9 mouse cellular contexts compared by ENCODE assay signal in genomic region chr9:4796289-4796645, GRCm38 (mm10). TPM values are rescaled to one million over a fixed set of nuclear protein-coding genes. Genes with fewer than 3 reads are reported as not detected.
A peak's percentile ranks its signal among the peaks of the same experiment; 100 is the strongest.
DNase-seq lines count a peak whose midpoint lies in the region; ATAC-seq and TF ChIP-seq lines count a peak whose summit lies in the region.
"Had no signal": no experiment of that assay in that cellular context is flagged by ENCODE, and none has a peak within 500 bp of the region (broad histone marks: within the 10 kb centered on the region; RNA-seq: fewer than 3 reads in every experiment).

No protein-coding gene starts in this region.

- ATAC-seq in forebrain, embryonic 11.5 days (replicated peaks; ENCODE audit: low FRiP score), result peak; percentile 54; the same call in 1 of the 2 replicates
- no peak; the same call in none of the 2 replicates for ATAC-seq in intestine, embryonic 16.5 days
- no peak; the same call in 1 of the 2 replicates for ATAC-seq in neural tube, embryonic 14.5 days (ENCODE audit: low read depth)

- peak overlapping the region; percentile 74 for H3K4me2 ChIP-seq in forebrain, embryonic 11.5 days (ENCODE audit: low read depth, low read length, severe bottlenecking)
- peak overlapping the region; percentile 90 for H3K4me2 ChIP-seq in intestine, embryonic 16.5 days (ENCODE audit: low read depth, low read length)
- peak overlapping the region; percentile 41 for H3K4me2 ChIP-seq in neural tube, embryonic 14.5 days (ENCODE audit: low read depth, low read length)

- no peak for TF ChIP-seq CTCF in layer of hippocampus, adult 2 months (conservative IDR thresholded peaks at IDR 0.05)

- no peaks in the 10 kb centered on the region for H3K27me3 ChIP-seq in forebrain, embryonic 11.5 days (ENCODE audit: control insufficient read depth, insufficient read depth, low read length)
- no peaks in the 10 kb centered on the region; the same call in 1 of the 2 replicates for H3K27me3 ChIP-seq in intestine, embryonic 16.5 days (replicated peaks; ENCODE audit: control insufficient read depth, insufficient read depth, low read length)
- no peaks in the 10 kb centered on the region for H3K27me3 ChIP-seq in neural tube, embryonic 14.5 days (ENCODE audit: control insufficient read depth, insufficient read depth, low read length)

- H3K9me3 ChIP-seq in forebrain, embryonic 11.5 days (ENCODE audit: control insufficient read depth, low read length), result no peaks in the 10 kb centered on the region
- H3K9me3 ChIP-seq in intestine, embryonic 16.5 days (ENCODE audit: control insufficient read depth, low read length), result no peaks in the 10 kb centered on the region
- no peaks in the 10 kb centered on the region for H3K9me3 ChIP-seq in neural tube, embryonic 14.5 days (ENCODE audit: control insufficient read depth, low read length)

- no peaks in the 10 kb centered on the region for H3K4me1 ChIP-seq in forebrain, embryonic 11.5 days (replicated peaks; ENCODE audit: control insufficient read depth, insufficient read depth, low read length)
- H3K4me1 ChIP-seq in intestine, embryonic 16.5 days (ENCODE audit: control insufficient read depth, insufficient read depth, low read length), result peaks cover 2% of the 10 kb centered on the region; the same call in 1 of the 2 replicates
- no peaks in the 10 kb centered on the region for H3K4me1 ChIP-seq in neural tube, embryonic 14.5 days (ENCODE audit: control insufficient read depth, insufficient read depth, low read length)

- H3K4me3 ChIP-seq in layer of hippocampus, adult 2 months, result peak overlapping the region; percentile 87
- H3K4me3 ChIP-seq in forebrain, embryonic 11.5 days (ENCODE audit: low read depth, low read length), result peak overlapping the region; percentile 54
- H3K4me3 ChIP-seq in intestine, embryonic 16.5 days (ENCODE audit: low read length), result peak overlapping the region; percentile 60
- peak overlapping the region; percentile 46 for H3K4me3 ChIP-seq in neural tube, embryonic 14.5 days (ENCODE audit: low read depth, low read length)

- DNase-seq in layer of hippocampus, adult 2 months (ENCODE audit: low spot score in 2 of 2), result no peak
- DNase-seq in layer of hippocampus, adult 18-20 months (ENCODE audit: low spot score in 2 of 2), result no peak
- DNase-seq in forebrain, embryonic 11.5 days (ENCODE audit: low spot score), result no peak
- DNase-seq in urinary bladder, postnatal 4 days (ENCODE audit: low spot score in 2 of 2), result no peak
- DNase-seq in adrenal gland, adult 2 months, result no peak
- DNase-seq in ovary, postnatal 14 days (ENCODE audit: low spot score), result no peak

- WGBS in forebrain, embryonic 11.5 days, result 1% methylated on average over 4 of the region's 4 CpGs
- WGBS in intestine, embryonic 16.5 days, result 2% methylated on average over 4 of the region's 4 CpGs
- WGBS in neural tube, embryonic 14.5 days, result 1% methylated on average over 4 of the region's 4 CpGs

- H3K27ac ChIP-seq in layer of hippocampus, adult 2 months, result peak overlapping the region; percentile 93; the same call in 1 of the 2 replicates
- no peak overlapping the region for H3K27ac ChIP-seq in forebrain, embryonic 11.5 days (ENCODE audit: low read depth, low read length)
- no peak overlapping the region for H3K27ac ChIP-seq in intestine, embryonic 16.5 days (ENCODE audit: low read length)
- peak overlapping the region; percentile 80 for H3K27ac ChIP-seq in neural tube, embryonic 14.5 days (ENCODE audit: low read depth, low read length)

- peak overlapping the region; percentile 41; the same call in 1 of the 2 replicates for H3K9ac ChIP-seq in forebrain, embryonic 11.5 days (ENCODE audit: low read length)
- peak overlapping the region; percentile 65 for H3K9ac ChIP-seq in intestine, embryonic 16.5 days (ENCODE audit: low read depth, low read length)
- H3K9ac ChIP-seq in neural tube, embryonic 14.5 days (replicated peaks; ENCODE audit: low read depth, low read length), result peak overlapping the region; percentile 61

- H3K36me3 ChIP-seq in forebrain, embryonic 11.5 days (ENCODE audit: control insufficient read depth, insufficient read depth, low read length), result no peaks in the 10 kb centered on the region
- H3K36me3 ChIP-seq in intestine, embryonic 16.5 days (ENCODE audit: control insufficient read depth, insufficient read depth, low read length), result no peaks in the 10 kb centered on the region
- no peaks in the 10 kb centered on the region for H3K36me3 ChIP-seq in neural tube, embryonic 14.5 days (ENCODE audit: control insufficient read depth, insufficient read depth, low read length)

RNA-seq across cellular contexts. Expression of gene Gria4, which starts 0.2 kb away (rescaled TPM):
- total RNA-seq in layer of hippocampus, adult 2 months (2021), result 10 to 100 TPM; 53.9 TPM
- total RNA-seq in layer of hippocampus, adult 18-20 months (2021), result 10 to 100 TPM; 52.0 to 52.1 TPM
- polyA plus RNA-seq in forebrain, embryonic 11.5 days (2014; fragmentation: Nextera tagmentation; extraction: Ambion mirVana), result 5.5 and 6.4 TPM in 2 replicates
- 3.0 and 3.5 TPM in 2 replicates for polyA plus RNA-seq in intestine, embryonic 16.5 days (2015; fragmentation: Nextera tagmentation; extraction: Ambion mirVana)
- 49.6 and 72.8 TPM in 2 replicates for polyA plus RNA-seq in neural tube, embryonic 14.5 days (2014; fragmentation: Nextera tagmentation; extraction: Ambion mirVana)
- 1 to 10 TPM; 1.9 TPM for total RNA-seq in adrenal gland, adult 2 months (2021)
- polyA plus RNA-seq in adrenal gland, adult 2 months (2012; rRNA removed), result 0.11 and 0.29 TPM in 2 replicates
- total RNA-seq: hematopoietic stem cell, adult 5-6 weeks had no signal

Comparison
In these comparisons a context has a peak if more than half of its experiments do, and no peak if none do; other contexts are left out.
1. H3K27ac ChIP-seq: peak in layer of hippocampus, adult 2 months (single experiment) and neural tube, embryonic 14.5 days (single experiment); none in forebrain, embryonic 11.5 days (single experiment) and intestine, embryonic 16.5 days (single experiment).
2. Peak in every context shown above with its lines, with median percentiles within 50 percentile points of each other: H3K4me3 ChIP-seq, H3K4me2 ChIP-seq and H3K9ac ChIP-seq.